Mouse (Mus musculus): Measurements from ENCODE around the gene Parvg. TPM values are rescaled to one million over a fixed set of nuclear protein-coding genes. Genes with fewer than 3 reads are reported as not detected.
"Not testable (repeated sequence)": the region's sequence is repeated elsewhere in the genome, so short reads cannot be mapped to it uniquely, and the experiment has no call there.

Parvg gene
- polyA plus RNA-seq, 1 experiment = not detected

DNA sequence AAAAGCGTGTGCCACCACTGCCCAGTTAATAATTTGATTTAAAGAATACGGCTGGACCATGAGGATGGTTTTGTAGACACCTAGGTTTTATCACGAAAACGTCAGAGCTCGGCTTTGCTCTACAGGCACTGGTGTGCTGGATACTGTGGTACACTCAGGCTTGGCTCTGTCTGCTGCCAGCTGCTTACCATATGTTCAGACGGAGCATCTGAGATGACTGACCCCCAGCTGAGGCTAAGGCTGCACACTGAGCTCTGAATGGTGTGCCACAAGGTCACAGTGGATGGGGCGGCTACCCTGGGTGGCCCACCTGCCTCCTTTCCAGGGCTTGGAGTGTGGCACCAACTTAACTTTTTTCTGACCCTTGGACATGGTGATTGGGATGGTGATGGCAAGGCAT lies 38.4 kb upstream of the Parvg start:
- Histone ChIP-seq H3K27ac (ENCODE audit: insufficient read depth, low read depth, low read length) (no peak overlapping the region), H3K4me3 (ENCODE audit: insufficient read depth, low read depth, low read length) (no peak overlapping the region), H3K4me1 (ENCODE audit: control insufficient read depth, insufficient read depth, low read length) (0 out of 2 replicates have a peak, but pooled peaks cover 2% of the 10 kb centered on the region)
- TF ChIP-seq POLR2A (IDR thresholded peaks at IDR 0.05; ENCODE audit: insufficient read depth, low read depth, low read length) (no peak), CTCF (IDR thresholded peaks at IDR 0.05; ENCODE audit: insufficient read depth, low read depth, low read length) (no peak)
- 92% methylated on average over 7 of the region's 7 CpGs for WGBS

DNA sequence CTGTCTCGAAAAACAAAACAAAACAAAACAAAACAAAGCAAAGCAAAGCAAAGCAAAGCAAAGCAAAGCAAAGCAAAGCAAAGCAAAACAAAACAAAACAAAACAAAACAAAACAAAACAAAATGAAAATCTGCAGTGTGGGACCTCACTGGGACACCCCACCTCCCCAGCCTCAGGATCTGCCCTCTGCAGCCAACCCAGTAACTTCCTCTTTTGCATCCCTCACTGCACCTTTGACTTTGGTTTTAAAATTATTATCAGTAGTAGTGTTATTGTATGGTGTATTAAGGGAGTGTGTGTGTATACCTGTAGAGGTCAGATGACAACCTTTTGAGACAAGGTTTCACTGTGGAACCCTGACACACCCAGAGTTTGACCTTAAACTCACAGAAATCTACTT lies 34.9 kb upstream of the Parvg start:
- H3K4me3 ChIP-seq (ENCODE audit: insufficient read depth, low read depth, low read length); H3K27ac ChIP-seq (ENCODE audit: insufficient read depth, low read depth, low read length): not testable (repeated sequence)
- WGBS = 71% methylated on average over 1 of the region's 1 CpGs
- peaks cover 16% of the 10 kb centered on the region for H3K4me1 ChIP-seq (ENCODE audit: control insufficient read depth, insufficient read depth, low read length)

DNA sequence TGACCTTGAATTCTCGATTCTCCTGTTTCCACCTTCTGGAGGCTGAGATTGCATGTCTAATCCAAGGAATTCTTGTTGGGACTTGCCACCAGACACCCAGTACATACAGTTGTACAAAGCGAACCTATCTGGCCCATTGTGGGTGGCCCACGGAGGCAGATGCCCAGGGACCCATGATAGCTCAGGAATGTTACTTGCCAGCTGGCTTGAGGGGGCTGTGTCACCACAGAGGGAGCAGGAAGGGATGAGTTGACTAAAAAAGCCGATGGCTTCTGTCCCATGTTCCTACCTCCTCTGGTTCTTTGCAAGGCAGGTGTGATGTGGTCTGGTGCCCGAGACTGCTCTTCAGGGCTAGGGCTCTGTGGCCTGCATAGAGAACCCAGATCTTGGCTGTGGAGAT lies 32.7 kb upstream of the Parvg start:
- Histone ChIP-seq H3K4me1 (ENCODE audit: control insufficient read depth, insufficient read depth, low read length) (peaks cover 29% of the 10 kb centered on the region), H3K4me3 (ENCODE audit: insufficient read depth, low read depth, low read length) (no peak overlapping the region), H3K27ac (ENCODE audit: insufficient read depth, low read depth, low read length) (no peak overlapping the region)
- no peak for TF ChIP-seq CTCF (IDR thresholded peaks at IDR 0.05; ENCODE audit: insufficient read depth, low read depth, low read length)
- TF ChIP-seq POLR2A (IDR thresholded peaks at IDR 0.05; ENCODE audit: insufficient read depth, low read depth, low read length) = no peak
- WGBS = 91% methylated on average over 5 of the region's 5 CpGs

DNA sequence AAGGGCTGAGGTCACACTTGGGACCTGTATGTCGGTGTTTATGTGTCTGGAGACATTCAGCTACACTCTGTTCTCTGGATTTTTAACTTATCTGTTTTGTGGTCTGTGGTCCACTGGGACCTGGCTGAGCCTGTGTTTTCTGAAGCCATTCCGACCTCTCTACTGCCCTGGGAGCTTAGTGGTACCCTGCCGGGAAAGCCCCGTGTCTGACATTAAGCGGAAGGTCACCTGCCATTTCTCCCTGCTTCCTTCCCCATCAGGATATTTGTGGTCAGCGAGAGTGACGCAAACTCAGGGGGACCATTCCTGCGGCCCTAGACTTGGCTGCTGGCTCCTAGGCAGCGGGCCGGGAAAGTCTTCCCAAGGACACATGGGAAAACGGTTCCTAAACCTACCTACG lies 30.2 kb upstream of the Parvg start:
- Histone ChIP-seq H3K4me3 (ENCODE audit: insufficient read depth, low read depth, low read length) (no peak overlapping the region), H3K4me1 (ENCODE audit: control insufficient read depth, insufficient read depth, low read length) (peaks cover 41% of the 10 kb centered on the region), H3K27ac (ENCODE audit: insufficient read depth, low read depth, low read length) (peak overlapping the region; percentile 69; the same call in 1 of the 2 replicates)
- 83% methylated on average over 12 of the region's 12 CpGs for WGBS
- TF ChIP-seq POLR2A (IDR thresholded peaks at IDR 0.05; ENCODE audit: insufficient read depth, low read depth, low read length) (no peak), CTCF (IDR thresholded peaks at IDR 0.05; ENCODE audit: insufficient read depth, low read depth, low read length) (no peak)

DNA sequence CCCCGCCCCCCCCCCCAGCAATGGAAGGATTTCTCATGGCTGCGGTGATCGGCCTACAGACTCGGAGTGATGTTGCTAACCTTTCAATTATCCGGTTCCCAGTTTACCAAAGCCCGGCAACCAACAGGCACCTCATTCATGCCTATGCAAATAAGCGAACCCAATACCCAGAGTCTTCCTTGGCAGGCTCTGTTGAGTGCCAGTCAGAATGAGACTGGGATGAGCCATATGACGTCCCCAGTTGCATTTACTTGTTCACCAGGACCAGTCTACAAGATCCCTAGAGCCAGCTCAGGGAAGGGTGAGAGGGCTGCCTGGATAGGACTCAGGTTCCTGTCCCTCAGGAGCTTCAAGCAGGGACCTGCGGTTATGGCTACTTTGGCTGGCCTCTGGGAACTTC lies 29.4 kb upstream of the Parvg start:
- no peak overlapping the region for H3K27ac ChIP-seq (ENCODE audit: insufficient read depth, low read depth, low read length)
- WGBS = 64% methylated on average over 9 of the region's 9 CpGs
- H3K4me1 ChIP-seq (ENCODE audit: control insufficient read depth, insufficient read depth, low read length) = peaks cover 49% of the 10 kb centered on the region
- no peak overlapping the region for H3K4me3 ChIP-seq (ENCODE audit: insufficient read depth, low read depth, low read length)
- TF ChIP-seq POLR2A (IDR thresholded peaks at IDR 0.05; ENCODE audit: insufficient read depth, low read depth, low read length) (no peak), CTCF (IDR thresholded peaks at IDR 0.05; ENCODE audit: insufficient read depth, low read depth, low read length) (no peak)

DNA sequence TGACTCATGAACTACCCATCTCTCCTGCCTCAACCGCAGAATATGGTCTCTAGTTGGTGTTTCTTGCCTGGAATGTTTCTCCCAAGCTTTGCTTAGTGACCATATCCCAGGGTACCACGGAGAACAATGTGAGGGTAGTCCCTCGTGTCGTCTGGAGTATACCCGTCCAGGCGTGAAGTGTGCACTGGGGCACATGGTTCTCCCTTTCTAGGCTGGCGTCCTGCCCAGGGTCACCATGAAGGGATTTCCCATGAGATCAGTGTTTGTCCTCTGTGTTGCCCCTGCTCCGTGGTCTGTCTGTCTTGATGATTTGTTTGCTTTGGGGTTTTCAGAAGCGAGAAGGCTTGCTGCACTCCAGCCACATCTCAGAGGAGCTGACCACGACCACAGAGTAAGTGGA lies 28.6 kb upstream of the Parvg start:
- Histone ChIP-seq H3K4me1 (ENCODE audit: control insufficient read depth, insufficient read depth, low read length) (peaks cover 55% of the 10 kb centered on the region), H3K4me3 (ENCODE audit: insufficient read depth, low read depth, low read length) (no peak overlapping the region), H3K27ac (ENCODE audit: insufficient read depth, low read depth, low read length) (no peak overlapping the region)
- WGBS = 84% methylated on average over 10 of the region's 10 CpGs
- TF ChIP-seq CTCF (IDR thresholded peaks at IDR 0.05; ENCODE audit: insufficient read depth, low read depth, low read length) (no peak), POLR2A (IDR thresholded peaks at IDR 0.05; ENCODE audit: insufficient read depth, low read depth, low read length) (no peak)

DNA sequence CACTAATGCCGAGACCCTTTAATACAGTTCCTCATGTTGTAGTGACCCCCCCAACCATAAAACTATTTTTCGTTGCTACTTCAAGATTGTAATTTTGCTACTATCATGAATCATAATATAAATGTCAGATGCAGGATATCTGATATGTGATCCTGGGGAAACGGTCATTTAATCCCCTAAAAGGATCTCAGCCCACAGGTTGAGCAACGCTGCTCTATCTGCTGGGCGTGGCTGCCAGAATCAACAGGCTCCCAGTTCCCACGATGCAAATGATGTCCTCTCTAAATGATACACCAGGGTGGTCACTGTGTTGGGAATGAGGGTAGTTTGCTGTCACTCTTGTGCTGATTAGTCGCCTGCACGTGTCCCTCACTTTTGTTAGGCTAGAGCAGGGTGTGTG lies 26.4 kb upstream of the Parvg start:
- 82% methylated on average over 8 of the region's 8 CpGs for WGBS
- Histone ChIP-seq H3K4me1 (ENCODE audit: control insufficient read depth, insufficient read depth, low read length) (peaks cover 77% of the 10 kb centered on the region), H3K27ac (ENCODE audit: insufficient read depth, low read depth, low read length) (no peak overlapping the region), H3K4me3 (ENCODE audit: insufficient read depth, low read depth, low read length) (no peak overlapping the region)
- no peak for TF ChIP-seq POLR2A (IDR thresholded peaks at IDR 0.05; ENCODE audit: insufficient read depth, low read depth, low read length)
- no peak for TF ChIP-seq CTCF (IDR thresholded peaks at IDR 0.05; ENCODE audit: insufficient read depth, low read depth, low read length)

DNA sequence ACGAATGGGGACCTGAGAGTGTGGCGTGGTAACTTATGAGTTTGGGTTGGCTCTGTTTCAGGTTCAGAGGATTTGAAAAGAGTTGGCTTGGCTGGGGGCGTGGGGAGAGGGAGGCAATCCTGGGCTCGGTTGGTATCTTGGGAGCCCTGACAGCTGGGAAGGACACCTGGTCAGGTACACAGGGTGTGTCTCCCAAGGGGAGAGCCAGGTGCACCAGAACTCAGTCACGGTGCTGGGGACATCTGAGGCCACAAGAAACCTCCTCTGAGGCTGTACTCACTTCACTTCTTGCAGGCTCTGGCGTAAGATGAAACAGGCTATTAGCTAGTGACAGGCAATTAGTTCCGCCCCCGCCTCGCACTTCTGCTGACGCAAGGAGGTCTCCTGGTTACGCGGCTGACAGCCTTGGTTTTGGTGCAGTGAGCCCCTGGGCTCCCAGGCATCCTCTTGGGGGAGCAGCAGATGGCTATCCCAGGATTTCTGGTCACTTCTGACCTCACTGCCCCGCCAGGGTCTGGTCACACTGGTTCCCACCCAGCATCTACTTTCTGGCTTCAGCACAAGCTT lies 24.9 kb upstream of the Parvg start:
- peak overlapping the region; percentile 98 for H3K27ac ChIP-seq (ENCODE audit: insufficient read depth, low read depth, low read length)
- WGBS = 24% methylated on average over 13 of the region's 13 CpGs
- TF ChIP-seq POLR2A (IDR thresholded peaks at IDR 0.05; ENCODE audit: insufficient read depth, low read depth, low read length) (peak; percentile 46; the same call in 1 of the 2 replicates), CTCF (IDR thresholded peaks at IDR 0.05; ENCODE audit: insufficient read depth, low read depth, low read length) (no peak)
- no peak overlapping the region for H3K4me3 ChIP-seq (ENCODE audit: insufficient read depth, low read depth, low read length)
- peaks cover 78% of the 10 kb centered on the region for H3K4me1 ChIP-seq (ENCODE audit: control insufficient read depth, insufficient read depth, low read length)

DNA sequence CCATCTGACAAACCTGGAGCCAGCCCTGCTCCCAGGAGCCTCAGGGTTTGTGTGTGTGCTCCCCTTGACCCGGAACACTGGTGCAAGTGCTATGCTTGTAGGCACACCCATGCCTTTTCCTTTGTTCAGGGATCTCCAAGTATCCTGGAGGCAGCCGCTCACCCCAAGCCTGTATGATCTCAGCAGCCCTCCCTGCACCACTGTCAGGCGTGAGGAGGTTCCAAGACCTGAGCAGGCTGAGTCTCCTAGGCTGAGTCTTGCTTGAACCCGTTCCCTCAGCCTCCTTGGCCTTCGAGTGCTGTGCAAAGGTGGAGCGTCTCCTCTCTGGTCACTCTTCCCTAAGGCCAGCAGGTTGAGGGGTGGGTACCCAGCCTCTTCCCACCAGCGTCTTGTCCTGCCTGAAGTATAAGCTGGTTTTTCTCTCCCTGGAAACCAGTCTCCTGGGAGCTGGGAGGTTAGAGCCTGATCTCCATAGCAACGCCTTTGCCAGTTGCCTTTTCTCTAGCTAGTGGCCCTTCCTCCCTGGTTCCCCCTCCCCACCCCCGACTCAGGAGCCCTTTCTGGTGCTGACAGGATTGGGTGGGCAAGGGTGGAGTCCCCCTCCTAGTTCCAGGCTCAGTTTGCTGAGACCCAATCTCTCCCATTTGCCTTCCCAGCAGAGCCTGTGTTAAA lies 24.0 kb upstream of the Parvg start:
- no peak for TF ChIP-seq POLR2A (IDR thresholded peaks at IDR 0.05; ENCODE audit: insufficient read depth, low read depth, low read length)
- TF ChIP-seq CTCF (IDR thresholded peaks at IDR 0.05; ENCODE audit: insufficient read depth, low read depth, low read length) = 0 out of 2 replicates have a peak, but pooled peaks have one; percentile 4
- peaks cover 76% of the 10 kb centered on the region for H3K4me1 ChIP-seq (ENCODE audit: control insufficient read depth, insufficient read depth, low read length)
- H3K4me3 ChIP-seq (ENCODE audit: insufficient read depth, low read depth, low read length) = no peak overlapping the region
- 22% methylated on average over 9 of the region's 9 CpGs for WGBS
- H3K27ac ChIP-seq (ENCODE audit: insufficient read depth, low read depth, low read length) = peak overlapping the region; percentile 98
